In genomic region chr1:183182641-183183414, GRCm38 (mm10) we compare ENCODE assay signal across 14 mouse cellular contexts. TPM values are rescaled to one million over a fixed set of nuclear protein-coding genes. Genes with fewer than 3 reads are reported as not detected.
DNase-seq lines count a peak whose midpoint lies in the region; ATAC-seq and TF ChIP-seq lines count a peak whose summit lies in the region.
"Had no signal": no experiment of that assay in that cellular context is flagged by ENCODE, and none has a peak within 500 bp of the region (broad histone marks: within the 10 kb centered on the region; RNA-seq: fewer than 3 reads in every experiment).

No protein-coding gene starts in this region.

- no peak for TF ChIP-seq EP300 in heart, adult 2 months (IDR thresholded peaks at IDR 0.05; ENCODE audit: insufficient read depth, low read depth, low read length)

- TF ChIP-seq POLR2A in heart, adult 2 months (IDR thresholded peaks at IDR 0.05; ENCODE audit: insufficient read depth, low read depth, low read length) = no peak
- no peak for TF ChIP-seq POLR2A in brain, embryonic 14.5 days (IDR thresholded peaks at IDR 0.05; ENCODE audit: borderline replicate concordance, extremely low read depth, insufficient read depth, insufficient read length, poor library complexity, severe bottlenecking)

- peak overlapping the region; percentile 75 for H3K27ac ChIP-seq in heart, embryonic 15.5 days
- H3K27ac ChIP-seq in heart, adult 2 months = no peak overlapping the region
- H3K27ac ChIP-seq in forebrain, embryonic 15.5 days (replicated peaks) = peak overlapping the region; percentile 51
- H3K27ac ChIP-seq in midbrain, embryonic 11.5 days (ENCODE audit: low read depth, low read length) = no peak overlapping the region
- H3K27ac ChIP-seq: intestine, embryonic 15.5 days; lung, embryonic 15.5 days had no signal

- H3K79me2 ChIP-seq in heart, adult 2 months (replicated peaks; ENCODE audit: control insufficient read depth, insufficient read depth, low read length) = no peaks in the 10 kb centered on the region

- no peaks in the 10 kb centered on the region for H3K27me3 ChIP-seq in heart, embryonic 15.5 days
- no peaks in the 10 kb centered on the region for H3K27me3 ChIP-seq in heart, adult 2 months (ENCODE audit: control insufficient read depth, insufficient read depth, low read length)
- H3K27me3 ChIP-seq in forebrain, embryonic 15.5 days = no peaks in the 10 kb centered on the region
- H3K27me3 ChIP-seq in midbrain, embryonic 11.5 days (ENCODE audit: control insufficient read depth, insufficient read depth, low read length) = no peaks in the 10 kb centered on the region
- H3K27me3 ChIP-seq: CH12.LX; embryonic facial prominence, embryonic 12.5 days; intestine, embryonic 15.5 days; lung, embryonic 15.5 days had no signal

- intact Hi-C loops in heart, adult 2 months (cut with DNase I) = no loop called here

- WGBS in heart, embryonic 15.5 days = 29% methylated on average over 12 of the region's 12 CpGs
- 48% methylated on average over 12 of the region's 12 CpGs for WGBS in heart, adult 2 months
- WGBS in forebrain, embryonic 15.5 days = 12% methylated on average over 12 of the region's 12 CpGs
- WGBS in midbrain, embryonic 11.5 days = 52% methylated on average over 12 of the region's 12 CpGs

- H3K4me2 ChIP-seq in heart, embryonic 15.5 days = peak overlapping the region; percentile 16; the same call in 1 of the 2 replicates
- H3K4me2 ChIP-seq in forebrain, embryonic 15.5 days (replicated peaks) = no peak overlapping the region
- H3K4me2 ChIP-seq in midbrain, embryonic 11.5 days = no peak overlapping the region
- H3K4me2 ChIP-seq: embryonic facial prominence, embryonic 12.5 days; intestine, embryonic 15.5 days; lung, embryonic 15.5 days had no signal

- no peaks in the 10 kb centered on the region for H3K36me3 ChIP-seq in heart, embryonic 15.5 days
- H3K36me3 ChIP-seq in heart, adult 2 months (ENCODE audit: control insufficient read depth, insufficient read depth, low read length) = no peaks in the 10 kb centered on the region
- H3K36me3 ChIP-seq in forebrain, embryonic 15.5 days = no peaks in the 10 kb centered on the region
- no peaks in the 10 kb centered on the region for H3K36me3 ChIP-seq in midbrain, embryonic 11.5 days (ENCODE audit: control insufficient read depth, insufficient read depth, low read length)
- H3K36me3 ChIP-seq: embryonic facial prominence, embryonic 12.5 days; intestine, embryonic 15.5 days; lung, embryonic 15.5 days had no signal

- no peak overlapping the region for H3K9ac ChIP-seq in heart, embryonic 15.5 days
- no peak overlapping the region for H3K9ac ChIP-seq in heart, adult 2 months (ENCODE audit: low read depth, low read length)
- H3K9ac ChIP-seq in forebrain, embryonic 15.5 days (replicated peaks) = no peak overlapping the region
- H3K9ac ChIP-seq in midbrain, embryonic 11.5 days (ENCODE audit: low read length) = no peak overlapping the region
- H3K9ac ChIP-seq: embryonic facial prominence, embryonic 12.5 days; intestine, embryonic 15.5 days; lung, embryonic 15.5 days had no signal

- no peak overlapping the region for H3K4me3 ChIP-seq in heart, embryonic 15.5 days
- no peak overlapping the region for H3K4me3 ChIP-seq in heart, adult 2 months
- no peak overlapping the region for H3K4me3 ChIP-seq in forebrain, embryonic 15.5 days
- no peak overlapping the region for H3K4me3 ChIP-seq in midbrain, embryonic 11.5 days (ENCODE audit: low read depth, low read length)
- H3K4me3 ChIP-seq: embryonic facial prominence, embryonic 12.5 days; intestine, embryonic 15.5 days; lung, embryonic 15.5 days had no signal

- ATAC-seq in heart, embryonic 15.5 days (replicated peaks; ENCODE audit: insufficient number of reproducible peaks, insufficient read depth, low FRiP score, low read depth) = no peak
- peak; percentile 45 for ATAC-seq in forebrain, embryonic 15.5 days (replicated peaks)
- ATAC-seq in midbrain, embryonic 11.5 days (ENCODE audit: low FRiP score) = no peak
- ATAC-seq: intestine, embryonic 15.5 days had no signal

- no peak for TF ChIP-seq CTCF in heart, adult 2 months (IDR thresholded peaks at IDR 0.05)
- TF ChIP-seq CTCF in brain, embryonic 14.5 days (IDR thresholded peaks at IDR 0.05; ENCODE audit: borderline replicate concordance, extremely low read depth, insufficient read depth, insufficient read length) = no peak

- H3K9me3 ChIP-seq in heart, embryonic 15.5 days (replicated peaks) = no peaks in the 10 kb centered on the region
- H3K9me3 ChIP-seq in forebrain, embryonic 15.5 days = no peaks in the 10 kb centered on the region
- H3K9me3 ChIP-seq in midbrain, embryonic 11.5 days (ENCODE audit: control insufficient read depth, low read length) = no peaks in the 10 kb centered on the region
- H3K9me3 ChIP-seq: embryonic facial prominence, embryonic 12.5 days; intestine, embryonic 15.5 days; lung, embryonic 15.5 days had no signal

- H3K4me1 ChIP-seq in heart, embryonic 15.5 days (replicated peaks) = peaks cover 52% of the 10 kb centered on the region
- peaks cover 2% of the 10 kb centered on the region for H3K4me1 ChIP-seq in heart, adult 2 months (ENCODE audit: control insufficient read depth, insufficient read depth, low read length)
- H3K4me1 ChIP-seq in forebrain, embryonic 15.5 days = peaks cover 28% of the 10 kb centered on the region
- peaks cover 10% of the 10 kb centered on the region for H3K4me1 ChIP-seq in midbrain, embryonic 11.5 days (ENCODE audit: control insufficient read depth, insufficient read depth, low read length)

- DNase-seq in heart, adult 2 months = no peak
- peak; percentile 68 for DNase-seq in brain, embryonic 14.5 days (ENCODE audit: low read depth)
- peak; percentile 86 for DNase-seq in midbrain, embryonic 11.5 days (ENCODE audit: low spot score, missing footprints)
- no peak for DNase-seq in embryo, embryonic 9.5 days (ENCODE audit: extremely low spot score)
- DNase-seq in cerebellum, postnatal 14 days = no peak
- no peak for DNase-seq in right cerebral cortex, adult 2 months (ENCODE audit: low spot score in 2 of 2)
- DNase-seq: adrenal gland, postnatal 14 days; cerebellum, adult 11-12 months had no signal

RNA-seq across cellular contexts. Expression of gene Disp1, which starts 38.5 kb away (rescaled TPM):
- 7.8 and 11.0 TPM in 2 replicates for polyA plus RNA-seq in heart, embryonic 15.5 days (2015; fragmentation: Nextera tagmentation; extraction: Ambion mirVana)
- 1 to 10 TPM; 7.3 to 8.4 TPM for total RNA-seq in heart, adult 2 months (2021)
- polyA plus RNA-seq in heart, adult 2 months (2012; rRNA removed) = 10.6 and 12.6 TPM in 2 replicates
- 11.1 and 15.6 TPM in 2 replicates for polyA plus RNA-seq in brain, embryonic 14.5 days (2012; rRNA removed)
- polyA plus RNA-seq in forebrain, embryonic 15.5 days (2015; fragmentation: Nextera tagmentation; extraction: Ambion mirVana) = 5.6 and 5.9 TPM in 2 replicates
- 8.8 and 9.3 TPM in 2 replicates for polyA plus RNA-seq in midbrain, embryonic 11.5 days (2014; fragmentation: Nextera tagmentation; extraction: Ambion mirVana)

Comparison
In these comparisons a context has a peak if more than half of its experiments do, and no peak if none do; other contexts are left out.
1. H3K27ac ChIP-seq: peak in heart, embryonic 15.5 days (single experiment) and forebrain, embryonic 15.5 days (single experiment); none in heart, adult 2 months (single experiment) and midbrain, embryonic 11.5 days (single experiment).
2. DNase-seq: peak in brain, embryonic 14.5 days (single experiment) and midbrain, embryonic 11.5 days (single experiment); none in heart, adult 2 months (0 of 2), embryo, embryonic 9.5 days (single experiment), cerebellum, postnatal 14 days (0 of 2) and right cerebral cortex, adult 2 months (0 of 2).